Mouse (Mus musculus) lung, postnatal 10 days (tissue): ENCODE data around the gene Ptprr.

Source experiments
- DNase-seq: peaks from one replicate; pipeline ENCODE4 v3.0.0; 2021

Gene Ptprr

DNA sequence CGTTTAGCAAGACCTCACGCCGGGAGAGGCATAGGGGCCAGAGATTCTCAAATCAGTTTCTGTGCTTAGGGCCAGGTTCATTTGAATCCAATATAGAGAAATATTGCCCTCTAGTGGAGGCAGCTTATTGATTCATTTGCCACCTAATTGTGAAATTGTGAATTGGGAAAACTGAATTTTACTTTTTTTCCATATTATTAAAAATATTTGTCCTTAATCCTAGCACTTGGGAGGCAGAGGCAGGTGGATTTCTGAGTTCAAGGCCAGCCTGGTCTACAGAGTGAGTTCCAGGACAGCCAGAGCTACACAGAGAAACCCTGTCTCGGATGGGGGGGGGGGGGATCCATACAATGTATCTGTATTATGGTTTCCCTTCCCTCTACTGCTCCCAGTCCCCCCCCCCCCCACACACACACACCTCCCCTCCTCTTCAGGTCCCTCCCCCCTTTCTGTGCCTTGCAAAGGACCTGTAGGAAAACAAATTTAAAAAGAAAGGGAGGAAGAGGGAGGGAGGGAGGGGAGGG, 179.5 kb downstream of the Ptprr start:
- DNase-seq = peak; percentile 42

DNA sequence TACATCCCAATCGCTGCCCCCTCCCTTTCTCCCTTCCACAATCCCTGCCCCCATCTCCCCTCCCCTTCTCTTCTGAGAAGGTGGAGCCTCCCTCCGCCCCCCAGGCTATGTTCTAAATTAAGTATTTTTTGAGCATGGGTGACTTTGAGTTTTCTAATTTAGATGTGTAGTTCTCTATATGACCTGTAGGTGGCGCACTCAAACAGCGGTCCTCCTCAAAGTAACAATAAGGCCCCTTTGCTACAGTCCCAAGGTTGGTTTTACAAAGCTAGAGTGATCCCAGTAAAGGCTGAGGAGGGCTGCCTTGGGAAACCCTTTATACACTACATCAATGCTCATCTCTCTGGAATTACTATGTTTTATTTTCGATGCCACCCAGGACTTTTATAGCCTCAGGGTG, 181.0 kb downstream of the Ptprr start:
- DNase-seq = peak; percentile 40

DNA sequence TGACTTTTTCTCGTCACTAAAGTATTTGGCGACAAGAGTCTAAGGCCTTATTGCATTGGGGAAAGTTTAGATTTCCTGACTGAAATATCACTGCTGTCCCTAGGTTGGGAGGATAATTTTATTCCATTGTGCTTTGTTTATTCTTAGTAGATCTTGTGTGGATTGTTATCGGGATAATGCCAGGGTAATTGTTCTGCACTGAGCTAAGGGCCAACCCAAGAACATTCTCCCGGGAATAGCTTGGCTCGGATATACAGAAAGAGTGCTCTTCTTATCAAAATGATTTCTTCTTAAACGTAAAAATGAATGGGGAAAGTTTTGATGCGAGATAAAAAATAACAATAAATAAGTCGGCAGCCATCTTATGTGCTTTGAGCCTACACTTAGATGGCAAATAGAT, 183.5 kb downstream of the Ptprr start:
- DNase-seq = no peak

DNA sequence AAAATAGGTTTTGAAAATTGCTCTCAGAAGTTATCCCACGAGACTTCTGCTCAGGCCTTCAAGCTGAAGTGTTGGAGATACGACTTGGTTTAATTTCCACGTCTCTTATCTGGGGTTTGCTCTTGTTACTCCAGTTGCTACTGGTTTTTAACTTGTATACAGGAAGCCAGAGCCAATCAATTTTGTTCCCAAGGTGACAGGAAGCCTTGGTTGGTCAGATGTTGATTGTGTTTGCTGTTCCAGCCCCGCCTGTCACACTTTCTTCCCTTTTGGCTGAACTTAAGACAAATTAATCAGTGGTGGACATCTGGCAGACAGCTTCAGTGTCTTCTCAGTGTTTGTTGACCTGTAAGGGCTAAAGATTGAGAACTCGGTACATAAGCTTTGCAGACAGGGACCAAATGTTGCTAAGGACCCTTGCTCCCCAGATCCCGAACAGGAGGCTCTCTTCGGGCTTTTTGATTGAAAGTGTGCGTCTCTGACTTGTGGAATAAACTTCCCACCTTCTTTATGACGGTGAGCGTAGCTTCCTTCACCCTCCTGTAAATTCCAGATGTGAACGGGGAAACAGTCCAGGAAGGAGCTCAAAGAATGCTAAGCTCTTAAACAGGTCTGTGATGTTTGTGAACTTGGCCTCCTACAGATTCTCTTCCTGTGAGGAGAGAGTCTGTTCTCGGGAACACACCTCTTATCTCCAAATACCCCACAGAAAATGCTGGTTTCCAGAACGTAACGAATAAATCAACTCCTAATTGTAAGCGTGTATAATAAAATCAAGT, 187.8 kb downstream of the Ptprr start:
- DNase-seq = peak; percentile 60

DNA sequence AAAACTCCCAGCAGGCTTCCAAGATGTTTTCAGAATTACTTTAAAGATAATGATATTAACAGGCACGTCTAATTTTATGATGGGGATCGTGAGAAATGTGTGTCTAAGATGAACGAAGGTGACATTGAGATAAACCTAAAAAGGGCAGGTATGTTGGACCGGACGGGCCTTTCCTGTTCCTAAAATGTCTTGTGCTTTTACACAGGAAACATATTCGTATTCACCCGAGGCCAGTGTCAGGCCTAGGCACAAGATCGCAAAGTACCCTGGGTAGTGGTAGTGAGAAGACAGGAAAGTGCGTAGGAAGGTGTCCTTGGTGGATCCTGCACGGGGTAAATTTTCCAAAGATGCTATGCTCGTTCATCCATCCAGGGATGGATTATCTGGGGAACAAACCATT, 188.4 kb downstream of the Ptprr start:
- DNase-seq = no peak

DNA sequence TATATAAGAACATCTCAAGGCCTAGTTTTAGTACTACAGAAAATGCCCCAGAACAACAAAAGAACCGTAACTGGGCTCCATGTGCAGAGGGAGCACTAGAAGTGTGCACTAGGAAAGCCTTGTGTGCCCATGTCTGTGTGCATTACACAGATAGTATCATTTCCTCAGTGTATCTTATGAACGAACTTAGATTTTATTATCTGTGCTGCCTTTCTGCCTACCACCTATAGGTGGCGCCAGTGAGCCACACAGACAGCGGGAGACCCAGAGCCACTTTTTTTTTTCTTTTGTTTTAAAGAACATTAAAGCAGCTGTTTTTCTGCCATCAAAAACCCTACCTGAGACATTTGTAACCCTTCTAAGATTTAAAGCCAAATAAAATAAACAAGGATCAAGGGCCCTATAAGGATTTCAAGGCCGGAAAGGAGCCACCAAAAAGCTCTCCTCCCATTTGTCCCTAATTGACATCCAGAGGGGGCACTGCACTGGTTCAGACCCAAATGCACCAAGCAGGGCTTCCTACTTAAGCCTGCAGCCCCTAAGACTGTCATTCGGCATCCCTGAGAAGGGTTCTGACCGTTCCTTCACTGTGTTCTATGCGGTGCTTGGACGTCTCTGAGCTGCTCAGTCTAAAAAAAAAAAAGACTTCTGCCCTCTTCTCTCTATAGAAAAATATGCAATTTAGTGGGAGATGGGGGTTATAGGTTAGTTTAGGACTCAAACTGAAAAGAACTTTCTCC, 190.1 kb downstream of the Ptprr start:
- DNase-seq = peak; percentile 56

DNA sequence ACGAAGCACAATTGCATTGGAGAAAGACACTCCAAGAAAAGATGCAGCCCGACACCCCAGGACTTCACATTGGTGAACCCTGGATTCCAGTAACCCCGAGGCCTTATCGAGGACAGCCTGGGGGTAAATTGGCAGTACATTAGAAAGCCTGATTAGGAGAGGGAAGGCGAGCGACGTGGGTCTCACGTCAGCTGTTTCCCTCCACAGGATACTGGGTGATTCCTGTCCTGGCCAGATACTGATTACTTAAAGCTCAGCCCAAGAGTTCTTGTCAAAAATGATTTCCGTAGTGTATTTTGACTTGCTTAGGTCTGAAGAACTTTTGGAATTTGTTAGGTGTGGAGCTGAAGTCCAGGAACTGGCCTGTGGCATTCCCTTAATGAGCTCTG, 190.7 kb downstream of the Ptprr start:
- no peak for DNase-seq

DNA sequence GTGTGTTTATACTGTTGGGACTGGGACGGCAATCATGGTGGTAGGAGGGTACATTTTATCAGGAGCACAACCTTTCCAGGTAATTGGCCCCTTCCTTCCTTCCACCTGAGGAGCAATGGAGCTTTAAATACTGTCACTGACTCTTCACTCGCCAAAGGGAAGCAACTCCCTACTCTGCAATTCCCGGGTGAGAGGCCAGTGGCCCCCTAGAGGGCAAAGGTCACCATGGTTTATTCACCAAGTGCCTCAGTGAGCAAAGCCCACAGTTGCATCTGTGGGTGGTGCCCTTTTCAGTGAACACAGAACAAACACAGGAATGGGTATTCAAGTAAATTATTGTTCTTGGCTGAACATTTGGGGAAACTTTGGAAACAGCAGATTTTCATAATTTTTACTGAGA, 194.1 kb downstream of the Ptprr start:
- DNase-seq = no peak

DNA sequence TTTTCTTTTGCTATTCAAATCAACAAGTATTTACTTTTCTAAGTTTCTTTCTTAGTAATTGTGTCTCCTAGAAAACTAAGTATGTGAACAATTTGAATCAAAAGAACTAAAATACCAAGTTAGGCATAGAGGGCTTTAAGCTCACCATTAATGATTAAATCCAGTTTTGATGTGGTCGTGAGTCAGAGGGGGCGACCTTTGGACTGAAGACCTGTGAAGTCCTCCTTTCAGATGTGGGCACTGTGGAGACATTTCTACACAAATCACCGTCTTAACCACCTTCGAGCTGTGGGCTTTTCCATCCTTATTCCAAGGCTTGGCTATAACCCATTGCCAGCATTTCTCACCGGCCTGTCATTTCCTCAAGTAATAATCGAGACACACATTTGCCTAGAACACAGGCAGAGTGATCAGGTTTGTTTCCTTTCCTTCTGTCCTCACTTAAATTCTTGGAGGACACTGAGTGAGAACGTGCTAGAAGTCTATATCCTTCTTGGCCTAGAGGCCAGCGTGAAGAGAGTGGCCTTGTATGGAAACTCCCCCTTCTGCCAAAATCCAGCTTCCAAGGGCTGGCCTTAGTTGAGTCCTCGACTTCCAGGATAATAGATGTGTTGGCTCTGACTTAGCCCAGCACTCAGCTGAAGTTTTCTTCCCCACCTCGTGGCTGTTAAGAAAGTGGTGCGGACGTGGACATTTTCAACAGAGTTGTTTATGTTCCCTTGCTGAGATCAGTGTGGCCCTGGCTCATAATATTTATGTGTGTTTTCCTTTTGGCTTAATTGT, 202.5 kb downstream of the Ptprr start:
- peak; percentile 47 for DNase-seq

DNA sequence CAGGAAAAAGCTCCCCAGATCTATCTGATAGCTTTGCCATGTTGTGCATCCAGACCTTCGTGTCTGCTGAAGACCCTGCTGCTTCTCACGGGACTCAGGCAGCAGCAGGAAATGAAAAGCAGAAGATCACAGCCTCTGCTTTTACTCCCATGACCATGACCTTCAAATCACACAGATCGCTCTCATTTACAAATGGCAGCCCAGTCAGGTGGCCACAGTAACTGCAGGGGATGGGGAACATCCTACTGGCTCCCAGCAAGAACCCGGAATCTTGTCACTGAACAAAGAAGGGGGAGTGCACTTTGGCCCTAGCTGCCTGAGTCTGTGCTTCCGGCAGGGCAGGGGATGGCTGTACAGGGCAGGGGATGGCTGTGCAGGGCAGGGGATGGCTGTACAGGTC, 217.3 kb downstream of the Ptprr start:
- no peak for DNase-seq

DNA sequence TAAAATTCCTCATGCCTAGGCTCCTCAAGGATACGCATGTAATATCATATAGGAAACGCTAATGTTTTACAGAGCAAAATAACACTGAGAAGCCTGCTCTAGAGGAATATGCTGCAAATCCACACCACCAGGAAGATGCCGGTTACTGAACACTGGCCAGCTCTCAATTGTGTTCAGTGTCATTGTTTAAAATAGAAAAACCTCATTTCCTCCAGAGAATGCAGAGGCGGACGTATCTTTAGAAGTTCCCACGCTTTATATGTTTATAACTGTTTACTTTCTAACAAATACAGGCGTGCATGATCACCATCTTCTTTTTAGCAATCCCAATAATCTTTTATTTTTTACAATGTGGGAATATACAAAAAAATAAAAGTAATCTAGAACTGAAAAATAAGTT, 224.2 kb downstream of the Ptprr start:
- DNase-seq = peak; percentile 45

DNA sequence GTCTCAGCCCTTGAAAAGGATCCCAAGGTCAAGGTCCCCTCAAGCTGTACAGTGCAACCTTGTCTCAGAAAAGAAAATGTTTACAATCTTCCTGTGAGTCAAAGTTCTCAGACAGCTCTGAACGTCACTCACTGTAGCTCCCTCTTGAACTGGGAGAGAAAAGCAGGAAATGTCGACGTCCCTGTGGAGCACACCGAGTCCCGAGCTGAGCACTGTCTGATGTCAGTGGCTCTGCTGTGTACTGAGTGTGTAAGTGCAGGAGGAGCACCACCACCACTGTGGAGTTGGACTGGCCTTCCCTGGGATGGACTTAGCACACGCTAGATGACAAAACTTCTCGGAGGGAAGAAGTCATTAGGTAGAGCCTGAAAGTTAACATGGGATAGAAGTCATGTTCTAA, 225.4 kb downstream of the Ptprr start:
- no peak for DNase-seq

DNA sequence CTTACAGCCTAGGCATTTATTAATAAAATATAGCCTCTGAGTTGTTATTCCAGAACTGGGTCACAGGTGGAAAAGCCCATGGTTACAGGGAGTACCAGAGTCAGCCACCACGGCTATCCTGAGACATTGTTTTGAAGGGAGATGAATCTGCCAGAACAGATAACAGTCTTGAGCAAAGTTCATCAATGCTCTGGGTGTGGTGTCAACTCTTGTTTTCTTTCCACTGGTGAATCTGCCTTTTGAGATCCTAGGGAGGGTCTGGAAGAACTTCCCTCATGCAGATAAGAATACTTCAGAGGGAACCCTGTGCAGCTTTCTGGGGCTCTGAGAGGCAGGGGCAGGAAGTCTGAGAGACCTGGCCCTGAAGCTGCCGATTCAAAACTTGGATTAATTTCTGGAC, 227.6 kb downstream of the Ptprr start:
- DNase-seq = peak; percentile 14

DNA sequence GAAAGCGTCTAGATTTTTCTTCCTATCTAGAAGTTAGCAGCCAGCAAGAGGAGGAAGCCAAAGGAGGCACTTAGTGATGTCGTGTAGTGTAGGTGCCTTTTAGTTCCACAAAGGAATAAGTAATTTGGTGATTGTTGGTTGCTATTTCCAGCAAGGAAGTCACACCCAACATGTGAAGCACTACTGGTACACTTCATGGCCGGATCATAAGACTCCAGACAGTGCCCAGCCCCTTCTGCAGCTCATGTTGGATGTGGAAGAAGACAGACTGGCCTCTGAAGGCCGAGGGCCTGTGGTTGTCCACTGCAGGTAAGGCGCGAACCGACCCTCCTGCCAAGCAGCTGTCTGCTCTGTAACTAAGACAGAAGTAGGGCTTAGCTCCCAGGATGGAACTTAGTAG, 234.7 kb downstream of the Ptprr start:
- DNase-seq = no peak

DNA sequence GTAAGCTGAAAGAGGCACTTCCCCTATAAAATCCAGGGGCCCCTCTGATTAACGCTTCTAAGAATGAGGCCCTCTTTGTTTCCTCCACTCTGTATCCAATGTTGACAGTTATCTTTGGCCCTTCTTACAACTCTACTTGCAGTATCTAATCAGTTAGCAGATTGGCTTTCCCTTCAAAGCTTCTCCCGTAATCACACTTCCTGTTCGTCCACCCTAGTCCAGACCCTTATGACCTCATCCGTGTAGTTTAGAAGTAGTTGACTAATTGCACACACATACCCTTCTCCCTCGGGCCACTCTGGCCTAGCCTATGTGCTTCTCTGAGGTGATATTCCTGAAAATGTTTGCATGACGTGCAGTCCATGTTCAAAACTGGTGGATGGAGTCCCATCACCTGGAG, 236.0 kb downstream of the Ptprr start:
- no peak for DNase-seq

DNA sequence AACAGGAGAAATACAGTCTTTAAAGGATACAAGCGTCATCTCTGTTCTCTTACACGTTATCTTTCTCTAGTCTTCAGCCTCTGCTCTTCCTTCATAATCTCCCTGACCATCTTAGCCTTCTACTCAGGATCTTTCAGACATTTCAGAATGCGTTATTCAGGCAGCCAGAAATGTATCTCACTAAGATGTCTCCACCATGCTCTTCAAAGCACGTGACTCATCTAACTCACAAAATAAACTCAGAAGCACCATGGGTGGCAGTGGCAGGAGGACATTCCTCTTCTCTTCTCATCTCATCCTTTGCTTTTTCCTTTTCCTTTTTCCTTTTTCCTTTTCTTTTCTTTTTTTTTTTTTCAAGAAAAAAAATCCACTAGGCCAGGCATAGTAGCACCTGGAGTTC, 241.3 kb downstream of the Ptprr start:
- no peak for DNase-seq

DNA sequence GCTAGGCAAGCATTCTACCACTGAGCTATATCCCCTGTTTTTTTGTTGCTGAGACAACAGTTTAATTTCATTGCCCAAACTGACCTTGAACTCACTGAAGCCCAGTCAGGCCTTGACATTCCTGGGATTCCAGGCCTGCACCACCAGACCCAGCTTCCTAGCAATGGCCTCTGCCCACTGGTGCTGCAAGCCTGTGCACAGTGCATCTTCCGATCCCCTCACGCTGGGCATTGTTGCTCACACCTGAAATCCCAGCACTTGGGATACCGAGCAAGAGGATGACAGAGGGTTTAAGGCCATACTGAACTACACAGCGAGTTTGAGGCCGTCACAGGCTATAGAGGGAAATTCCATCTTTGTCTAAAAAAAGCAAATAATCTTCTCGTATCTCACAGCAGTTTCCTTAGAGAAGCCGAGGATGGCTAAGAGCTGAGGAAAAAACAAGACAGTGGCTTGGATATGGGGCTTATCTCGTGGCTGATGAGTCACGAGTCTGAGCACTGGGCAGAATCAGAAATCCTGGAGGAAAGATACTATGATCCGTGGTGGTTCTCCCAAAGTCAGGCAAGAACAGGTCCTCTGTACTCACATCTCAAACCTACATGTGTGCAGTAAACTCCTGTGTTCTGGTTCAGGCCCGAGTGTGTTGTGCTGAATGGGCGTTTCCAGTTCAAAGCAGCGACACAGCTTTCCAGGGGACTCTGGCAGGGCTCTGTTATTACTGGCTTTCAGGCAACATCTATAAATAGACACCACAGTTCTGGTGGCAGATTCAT, 242.8 kb downstream of the Ptprr start:
- DNase-seq = peak; percentile 48

DNA sequence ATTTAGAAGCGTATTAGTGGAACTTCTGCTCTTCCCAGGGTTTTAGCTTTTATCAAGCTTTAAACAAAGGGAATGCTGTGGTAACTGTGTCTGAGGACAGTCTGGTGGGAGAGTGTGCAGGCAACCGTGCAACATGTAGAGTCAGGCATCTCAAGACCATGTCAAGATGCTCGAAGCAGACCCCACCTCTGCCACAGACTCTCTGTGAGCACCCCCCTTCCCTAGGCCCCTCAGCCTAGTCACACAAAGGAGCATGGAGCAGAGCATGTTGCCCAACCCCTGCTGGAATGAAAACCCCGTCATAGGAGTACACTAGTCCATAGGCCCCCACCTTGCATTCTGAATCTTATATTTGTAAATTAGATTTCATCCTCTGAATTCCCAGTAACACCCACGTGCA, 243.5 kb downstream of the Ptprr start:
- no peak for DNase-seq

DNA sequence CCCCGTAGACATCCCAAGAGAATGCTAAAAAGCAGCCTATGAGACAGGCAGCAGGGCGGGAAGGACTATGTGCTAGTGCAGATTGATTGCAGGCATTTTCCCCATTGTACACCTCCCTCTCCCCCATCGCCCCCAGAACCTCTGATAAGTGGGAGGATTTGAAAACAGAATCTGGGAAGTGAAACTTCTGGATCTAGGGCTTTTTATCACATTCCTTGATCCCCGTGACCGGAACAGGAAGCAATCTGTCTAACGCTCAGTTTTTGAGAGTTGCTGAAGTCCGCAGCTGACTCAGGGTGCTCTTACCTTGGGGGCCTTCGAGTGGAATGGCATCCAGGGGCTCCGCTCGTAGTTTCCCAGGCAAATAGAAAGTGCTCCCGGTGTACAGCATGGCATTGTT, 246.5 kb downstream of the Ptprr start:
- DNase-seq = no peak

DNA sequence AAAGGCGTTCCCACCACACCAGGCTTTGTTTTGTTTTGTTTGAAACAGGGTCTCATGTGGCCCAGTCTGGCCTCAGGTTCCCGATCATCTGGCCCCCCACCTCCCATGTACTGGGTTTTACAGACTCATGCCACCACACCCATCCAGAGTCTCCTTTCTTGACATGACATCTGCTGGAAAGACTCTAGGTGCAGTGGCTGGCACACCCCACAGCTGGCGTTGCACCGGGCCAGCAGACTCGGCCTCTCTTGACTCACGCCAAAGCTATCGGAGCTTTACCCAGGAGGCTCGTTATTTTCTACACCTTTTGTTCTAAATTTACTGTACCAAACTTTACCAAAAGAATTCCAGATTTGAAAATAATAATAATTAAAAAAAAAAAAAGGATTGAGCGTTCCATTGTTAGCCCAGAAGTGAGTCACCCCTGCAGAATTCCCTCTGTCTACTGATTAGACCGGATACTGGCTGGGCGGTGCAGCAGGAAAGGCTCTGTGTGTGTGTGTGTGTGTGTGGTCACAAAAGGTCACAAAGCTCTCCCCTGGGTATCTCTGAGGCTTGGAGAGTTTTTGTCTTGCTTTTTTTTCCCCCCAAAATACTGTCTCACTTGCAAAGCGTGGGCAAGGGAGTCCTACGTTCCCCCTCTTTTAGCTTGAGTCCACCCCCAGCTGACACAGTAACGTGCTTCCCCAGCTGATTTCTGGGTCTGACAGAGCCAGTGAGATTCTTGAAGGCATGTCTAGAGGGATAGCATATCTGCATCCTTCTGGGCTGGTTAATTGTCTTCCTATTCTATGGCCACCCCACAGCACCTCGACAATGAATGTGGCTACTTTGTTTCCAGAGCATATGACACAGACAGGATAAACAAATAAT, 248.8 kb downstream of the Ptprr start:
- peak; percentile 75 for DNase-seq

DNA sequence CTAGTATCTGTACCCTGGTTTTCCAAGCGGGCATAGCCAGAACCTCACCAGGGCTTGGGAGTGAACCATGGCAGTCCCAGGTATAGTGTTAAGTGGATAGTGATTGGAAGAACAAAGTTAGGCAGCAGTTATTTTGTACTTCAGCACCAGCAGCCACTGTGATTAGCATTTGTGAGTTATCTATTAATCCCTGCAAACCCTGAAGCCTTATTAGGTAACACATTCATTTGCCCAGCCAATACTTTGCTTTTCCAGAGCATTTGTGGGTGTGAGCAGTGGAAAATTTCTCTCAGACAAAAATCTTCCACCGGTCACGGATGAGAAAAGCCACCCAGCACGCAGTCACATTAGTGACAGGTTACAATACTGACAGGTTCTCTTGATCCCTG, 249.4 kb downstream of the Ptprr start:
- DNase-seq = no peak

DNA sequence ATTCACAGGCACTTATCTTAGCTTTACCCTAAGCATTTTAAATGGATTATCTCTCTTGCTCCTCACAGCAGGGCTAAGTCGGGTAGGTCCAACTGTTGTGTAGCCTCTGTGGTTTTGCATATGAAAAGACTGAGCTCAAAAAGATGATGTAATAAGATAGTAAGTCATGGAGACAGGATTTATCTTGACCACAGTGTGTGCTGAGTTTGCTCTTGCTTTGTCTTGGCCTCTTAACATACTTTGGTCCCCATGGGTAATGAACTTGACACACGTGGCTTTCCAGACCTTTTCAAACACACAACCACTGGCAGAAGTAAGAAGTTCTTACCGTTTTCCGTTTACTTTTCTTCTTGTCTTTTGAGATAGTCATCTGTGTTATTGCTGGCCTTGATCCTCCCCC, 250.3 kb downstream of the Ptprr start:
- DNase-seq = no peak
